Mouse (Mus musculus): ENCODE measurements around the gene Cdadc1. TPM values are rescaled to one million over a fixed set of nuclear protein-coding genes. Genes with fewer than 3 reads are reported as not detected.

Cdadc1 gene
- polyA plus RNA-seq, 1 experiment from 2014 or later = 38.8 TPM

GRCm38 (mm10) chr14:59598260-59598627, 485 bp upstream of the Cdadc1 start:
- Histone ChIP-seq H3K36me3 (ENCODE audit: control insufficient read depth, insufficient read depth, low read length) (peaks cover 19% of the 10 kb centered on the region), H3K27me3 (replicated peaks; ENCODE audit: control insufficient read depth, insufficient read depth, low read length) (no peaks in the 10 kb centered on the region), H3K9ac (ENCODE audit: low read length) (peak overlapping the region; percentile 64), H3K27ac (ENCODE audit: low read depth) (peak overlapping the region; percentile 4; the same call in 1 of the 2 replicates), H3K9me3 (ENCODE audit: control insufficient read depth, low read length) (no peaks in the 10 kb centered on the region), H3K4me3 (ENCODE audit: low read depth, low read length) (peak overlapping the region; percentile 71), H3K4me2 (ENCODE audit: low read length) (peak overlapping the region; percentile 57), H3K4me1 (replicated peaks; ENCODE audit: control insufficient read depth, insufficient read depth, low read length) (peaks cover 8% of the 10 kb centered on the region)
- WGBS = under 1% methylated on average over 8 of the region's 8 CpGs
- DNase-seq (ENCODE audit: low spot score) (no peak), ATAC-seq (replicated peaks; ENCODE audit: low FRiP score, low TSS enrichment, low read depth) (peak; percentile 33)

DNA sequence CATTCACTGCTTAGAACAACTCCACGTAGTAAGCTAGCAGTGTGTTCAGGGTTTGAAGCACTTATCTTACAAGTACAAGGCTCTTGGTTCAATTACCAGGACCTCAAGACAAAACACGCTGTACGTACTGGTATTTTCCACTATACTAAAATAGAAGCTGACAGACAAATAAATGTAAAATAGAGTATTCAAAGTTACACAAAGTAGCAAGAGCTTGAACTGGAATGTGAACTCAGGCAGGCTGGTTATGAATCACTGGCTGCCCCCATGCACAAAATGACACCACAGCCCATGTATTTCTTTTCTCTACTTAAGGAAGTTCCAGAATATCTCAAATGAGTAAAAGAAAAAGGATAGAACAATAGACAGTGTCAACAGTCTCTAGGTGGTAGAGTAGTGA, 2.8 kb downstream of the Cdadc1 start:
- peaks cover 45% of the 10 kb centered on the region for H3K36me3 ChIP-seq (ENCODE audit: control insufficient read depth, insufficient read depth, low read length)
- 90% methylated on average over 3 of the region's 3 CpGs for WGBS
- H3K9me3 ChIP-seq (ENCODE audit: control insufficient read depth, low read length) = no peaks in the 10 kb centered on the region
- H3K27me3 ChIP-seq (replicated peaks; ENCODE audit: control insufficient read depth, insufficient read depth, low read length) = no peaks in the 10 kb centered on the region
- H3K4me3 ChIP-seq (ENCODE audit: low read depth, low read length) = no peak overlapping the region
- no peak for ATAC-seq (replicated peaks; ENCODE audit: low FRiP score, low TSS enrichment, low read depth)
- H3K9ac ChIP-seq (ENCODE audit: low read length) = no peak overlapping the region
- DNase-seq (ENCODE audit: low spot score) = no peak
- H3K27ac ChIP-seq (ENCODE audit: low read depth) = no peak overlapping the region
- peaks cover 8% of the 10 kb centered on the region for H3K4me1 ChIP-seq (replicated peaks; ENCODE audit: control insufficient read depth, insufficient read depth, low read length)
- H3K4me2 ChIP-seq (ENCODE audit: low read length) = no peak overlapping the region

- no peak overlapping the region for H3K4me3 ChIP-seq (ENCODE audit: low read depth, low read length)
- no peak overlapping the region for H3K4me2 ChIP-seq (ENCODE audit: low read length)
- H3K27me3 ChIP-seq (replicated peaks; ENCODE audit: control insufficient read depth, insufficient read depth, low read length) = no peaks in the 10 kb centered on the region
- 94% methylated on average over 3 of the region's 3 CpGs for WGBS
- H3K9ac ChIP-seq (ENCODE audit: low read length) = no peak overlapping the region
- H3K27ac ChIP-seq (ENCODE audit: low read depth) = no peak overlapping the region
- H3K4me1 ChIP-seq (replicated peaks; ENCODE audit: control insufficient read depth, insufficient read depth, low read length) = peaks cover 8% of the 10 kb centered on the region
- ATAC-seq (replicated peaks; ENCODE audit: low FRiP score, low TSS enrichment, low read depth) = no peak
- DNase-seq (ENCODE audit: low spot score) = no peak
- peaks cover 67% of the 10 kb centered on the region for H3K36me3 ChIP-seq (ENCODE audit: control insufficient read depth, insufficient read depth, low read length)
- H3K9me3 ChIP-seq (ENCODE audit: control insufficient read depth, low read length) = no peaks in the 10 kb centered on the region
Observed at GRCm38 (mm10) chr14:59592593-59592992, 5.2 kb downstream of the Cdadc1 start.

DNA sequence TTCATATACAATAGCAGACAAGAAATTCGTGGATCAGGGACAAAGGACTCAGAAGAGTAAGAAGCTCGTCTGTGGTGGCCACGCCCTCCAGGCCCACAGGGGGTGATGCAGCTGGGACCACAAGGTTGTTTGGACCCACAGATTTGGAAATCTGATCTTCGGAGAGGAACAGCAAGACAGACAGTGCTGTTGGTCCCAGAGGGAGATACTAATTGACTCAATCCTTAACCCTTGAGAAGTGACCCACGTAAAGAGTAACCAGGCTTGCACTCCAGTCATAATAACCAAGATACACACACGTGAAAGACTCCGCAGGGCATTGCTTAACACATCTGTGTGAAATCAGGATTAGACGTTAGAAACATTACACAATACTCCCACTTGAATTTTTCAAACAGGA, 5.9 kb downstream of the Cdadc1 start:
- H3K9ac ChIP-seq (ENCODE audit: low read length) = no peak overlapping the region
- peaks cover 71% of the 10 kb centered on the region for H3K36me3 ChIP-seq (ENCODE audit: control insufficient read depth, insufficient read depth, low read length)
- DNase-seq (ENCODE audit: low spot score) = no peak
- no peak overlapping the region for H3K4me2 ChIP-seq (ENCODE audit: low read length)
- no peak overlapping the region for H3K27ac ChIP-seq (ENCODE audit: low read depth)
- WGBS = 79% methylated on average over 8 of the region's 8 CpGs
- H3K27me3 ChIP-seq (replicated peaks; ENCODE audit: control insufficient read depth, insufficient read depth, low read length) = no peaks in the 10 kb centered on the region
- peaks cover 5% of the 10 kb centered on the region for H3K4me1 ChIP-seq (replicated peaks; ENCODE audit: control insufficient read depth, insufficient read depth, low read length)
- no peaks in the 10 kb centered on the region for H3K9me3 ChIP-seq (ENCODE audit: control insufficient read depth, low read length)
- no peak for ATAC-seq (replicated peaks; ENCODE audit: low FRiP score, low TSS enrichment, low read depth)
- H3K4me3 ChIP-seq (ENCODE audit: low read depth, low read length) = no peak overlapping the region

DNA sequence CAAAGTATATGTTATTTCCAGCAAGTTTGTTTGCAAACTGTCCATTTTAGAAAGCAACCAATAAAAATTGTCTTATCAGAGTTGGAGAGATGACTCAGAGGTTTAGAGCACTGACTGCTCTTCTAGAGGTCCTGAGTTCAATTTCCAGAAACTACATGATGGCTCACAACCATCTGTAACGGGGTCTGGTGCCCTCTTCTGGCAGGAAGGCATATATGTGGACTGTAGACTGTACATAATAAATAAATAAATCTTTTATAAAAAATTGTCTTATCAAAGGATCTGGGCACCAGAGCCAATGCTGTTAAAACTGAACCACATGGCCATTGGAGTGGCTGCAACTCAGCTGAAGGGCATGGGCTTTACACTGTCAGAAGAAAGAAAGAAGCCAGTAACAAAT, 7.1 kb downstream of the Cdadc1 start:
- Histone ChIP-seq H3K9me3 (ENCODE audit: control insufficient read depth, low read length) (no peaks in the 10 kb centered on the region), H3K27me3 (replicated peaks; ENCODE audit: control insufficient read depth, insufficient read depth, low read length) (no peaks in the 10 kb centered on the region), H3K9ac (ENCODE audit: low read length) (no peak overlapping the region), H3K27ac (ENCODE audit: low read depth) (no peak overlapping the region), H3K36me3 (ENCODE audit: control insufficient read depth, insufficient read depth, low read length) (peaks cover 78% of the 10 kb centered on the region), H3K4me3 (ENCODE audit: low read depth, low read length) (no peak overlapping the region), H3K4me2 (ENCODE audit: low read length) (no peak overlapping the region), H3K4me1 (replicated peaks; ENCODE audit: control insufficient read depth, insufficient read depth, low read length) (no peaks in the 10 kb centered on the region)
- WGBS = 82% methylated on average over 1 of the region's 1 CpGs
- no peak for ATAC-seq (replicated peaks; ENCODE audit: low FRiP score, low TSS enrichment, low read depth)
- DNase-seq (ENCODE audit: low spot score) = no peak

- no peak overlapping the region for H3K9ac ChIP-seq (ENCODE audit: low read length)
- DNase-seq (ENCODE audit: low spot score) = no peak
- no peak overlapping the region for H3K4me2 ChIP-seq (ENCODE audit: low read length)
- peaks cover 44% of the 10 kb centered on the region for H3K36me3 ChIP-seq (ENCODE audit: control insufficient read depth, insufficient read depth, low read length)
- H3K27me3 ChIP-seq (replicated peaks; ENCODE audit: control insufficient read depth, insufficient read depth, low read length) = no peaks in the 10 kb centered on the region
- ATAC-seq (replicated peaks; ENCODE audit: low FRiP score, low TSS enrichment, low read depth) = no peak
- 87% methylated on average over 5 of the region's 5 CpGs for WGBS
- H3K9me3 ChIP-seq (ENCODE audit: control insufficient read depth, low read length) = no peaks in the 10 kb centered on the region
- H3K27ac ChIP-seq (ENCODE audit: low read depth) = no peak overlapping the region
- H3K4me1 ChIP-seq (replicated peaks; ENCODE audit: control insufficient read depth, insufficient read depth, low read length) = no peaks in the 10 kb centered on the region
- no peak overlapping the region for H3K4me3 ChIP-seq (ENCODE audit: low read depth, low read length)
Observed at GRCm38 (mm10) chr14:59576385-59576784, 21.4 kb downstream of the Cdadc1 start.

GRCm38 (mm10) chr14:59566756-59567155, 31.0 kb downstream of the Cdadc1 start:
- peak; percentile 38 for DNase-seq (ENCODE audit: low spot score)
- Histone ChIP-seq H3K27me3 (replicated peaks; ENCODE audit: control insufficient read depth, insufficient read depth, low read length) (no peaks in the 10 kb centered on the region), H3K36me3 (ENCODE audit: control insufficient read depth, insufficient read depth, low read length) (peaks cover 32% of the 10 kb centered on the region), H3K4me1 (replicated peaks; ENCODE audit: control insufficient read depth, insufficient read depth, low read length) (no peaks in the 10 kb centered on the region), H3K4me2 (ENCODE audit: low read length) (no peak overlapping the region), H3K4me3 (ENCODE audit: low read depth, low read length) (no peak overlapping the region), H3K27ac (ENCODE audit: low read depth) (no peak overlapping the region), H3K9ac (ENCODE audit: low read length) (no peak overlapping the region), H3K9me3 (ENCODE audit: control insufficient read depth, low read length) (no peaks in the 10 kb centered on the region)
- WGBS = 80% methylated on average over 6 of the region's 6 CpGs
- ATAC-seq (replicated peaks; ENCODE audit: low FRiP score, low TSS enrichment, low read depth) = no peak

GRCm38 (mm10) chr14:59557886-59558285, 39.9 kb downstream of the Cdadc1 start:
- WGBS = 79% methylated on average over 1 of the region's 1 CpGs
- Histone ChIP-seq H3K4me1 (replicated peaks; ENCODE audit: control insufficient read depth, insufficient read depth, low read length) (no peaks in the 10 kb centered on the region), H3K4me3 (ENCODE audit: low read depth, low read length) (no peak overlapping the region), H3K27me3 (replicated peaks; ENCODE audit: control insufficient read depth, insufficient read depth, low read length) (no peaks in the 10 kb centered on the region), H3K36me3 (ENCODE audit: control insufficient read depth, insufficient read depth, low read length) (no peaks in the 10 kb centered on the region), H3K4me2 (ENCODE audit: low read length) (no peak overlapping the region), H3K9ac (ENCODE audit: low read length) (no peak overlapping the region), H3K9me3 (ENCODE audit: control insufficient read depth, low read length) (no peaks in the 10 kb centered on the region), H3K27ac (ENCODE audit: low read depth) (no peak overlapping the region)
- DNase-seq (ENCODE audit: low spot score) (peak; percentile 27), ATAC-seq (replicated peaks; ENCODE audit: low FRiP score, low TSS enrichment, low read depth) (no peak)

DNA sequence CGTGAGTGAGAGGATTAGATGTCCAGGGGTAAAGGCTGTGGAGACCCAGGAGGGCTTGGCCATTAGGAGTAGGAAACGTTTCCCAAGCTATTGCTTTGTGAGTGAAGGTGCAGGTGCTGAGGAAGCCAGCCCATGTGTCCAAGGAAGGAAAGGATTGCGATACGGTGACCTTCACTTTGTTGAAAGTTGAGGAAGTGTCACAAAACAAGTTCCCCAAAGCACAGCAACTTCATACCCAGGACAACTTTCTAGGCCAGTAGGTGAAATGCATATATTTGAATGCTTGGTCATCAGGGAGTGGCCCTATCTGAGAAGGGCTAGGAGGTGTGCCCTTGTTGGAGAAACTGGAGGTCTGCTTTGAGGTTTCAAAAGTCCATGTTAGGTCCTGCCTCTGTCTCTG, 40.7 kb downstream of the Cdadc1 start:
- Histone ChIP-seq H3K4me3 (ENCODE audit: low read depth, low read length) (no peak overlapping the region), H3K9ac (ENCODE audit: low read length) (no peak overlapping the region), H3K4me2 (ENCODE audit: low read length) (no peak overlapping the region), H3K27me3 (replicated peaks; ENCODE audit: control insufficient read depth, insufficient read depth, low read length) (no peaks in the 10 kb centered on the region), H3K9me3 (ENCODE audit: control insufficient read depth, low read length) (no peaks in the 10 kb centered on the region), H3K4me1 (replicated peaks; ENCODE audit: control insufficient read depth, insufficient read depth, low read length) (peaks cover 2% of the 10 kb centered on the region; the same call in 1 of the 2 replicates), H3K36me3 (ENCODE audit: control insufficient read depth, insufficient read depth, low read length) (no peaks in the 10 kb centered on the region), H3K27ac (ENCODE audit: low read depth) (no peak overlapping the region)
- 62% methylated on average over 4 of the region's 4 CpGs for WGBS
- DNase-seq (ENCODE audit: low spot score) (no peak), ATAC-seq (replicated peaks; ENCODE audit: low FRiP score, low TSS enrichment, low read depth) (no peak)
